Mouse (Mus musculus) brain, embryonic 14.5 days (tissue): Measurements from ENCODE around the gene Mta1. TPM values are rescaled to one million over a fixed set of nuclear protein-coding genes. Genes with fewer than 3 reads are reported as not detected.
A peak's percentile ranks its signal among the peaks of the same experiment; 100 is the strongest.

Source experiments
- DNase-seq: peaks from one replicate; pipeline ENCODE4 v3.0.0-alpha.2; 2011; ENCODE audit warnings: low read depth
- CTCF ChIP-seq: fragments of 200-500 bp; IDR thresholded peaks from 2 replicates; pipeline ENCODE4 v1.5.1; 2012; ENCODE audit warnings: inconsistent platforms, mild to moderate bottlenecking, moderate library complexity, borderline replicate concordance; ENCODE audit not compliant: insufficient read depth, insufficient read length; ENCODE audit errors: extremely low read depth
- POLR2A ChIP-seq: fragments of 200-500 bp; IDR thresholded peaks from 2 replicates; pipeline ENCODE4 v1.6.1; 2012; ENCODE audit warnings: mild to moderate bottlenecking, inconsistent platforms, borderline replicate concordance; ENCODE audit not compliant: poor library complexity, insufficient read depth, insufficient read length, severe bottlenecking; ENCODE audit errors: extremely low read depth
- polyA plus RNA-seq: library from polyadenylated mRNA; depleted of rRNA; stranded (reverse); fragments of >200 nt; gene quantifications from 2 replicates; pipeline ENCODE4 v1.2.3, GENCODE M21; 2012

Gene Mta1
- polyA plus RNA-seq, 1 experiment: 134 TPM

- no peak for DNase-seq
These were observed 26.6 kb downstream of the Mta1 start for GRCm38 (mm10) chr12:113124726-113125125.

GRCm38 (mm10) chr12:113130732-113131131 lies 32.7 kb downstream of the Mta1 start:
- DNase-seq: no peak
- TF ChIP-seq POLR2A: no peak
- TF ChIP-seq CTCF: no peak

More at GRCm38 (mm10) chr12:113124726-113125125, 26.6 kb downstream of the Mta1 start:
- TF ChIP-seq CTCF: no peak
- no peak for TF ChIP-seq POLR2A

GRCm38 (mm10) chr12:113131601-113132000 lies 33.5 kb downstream of the Mta1 start:
- DNase-seq: no peak
- TF ChIP-seq CTCF (no peak), POLR2A (no peak)

- TF ChIP-seq POLR2A: no peak
- DNase-seq: no peak
These were observed 34.5 kb downstream of the Mta1 start for GRCm38 (mm10) chr12:113132567-113132966.

- TF ChIP-seq CTCF: no peak
- TF ChIP-seq POLR2A: no peak
- no peak for DNase-seq
These were observed 35.2 kb downstream of the Mta1 start for GRCm38 (mm10) chr12:113133260-113133659.

GRCm38 (mm10) chr12:113133861-113134403 lies 35.9 kb downstream of the Mta1 start:
- no peak for DNase-seq
- TF ChIP-seq CTCF (no peak), POLR2A (no peak)

- TF ChIP-seq POLR2A: no peak
- no peak for TF ChIP-seq CTCF
- no peak for DNase-seq
These were observed 36.4 kb downstream of the Mta1 start for GRCm38 (mm10) chr12:113134502-113134901.

- DNase-seq: no peak
- TF ChIP-seq POLR2A (no peak), CTCF (no peak)
These were observed 37.3 kb downstream of the Mta1 start for GRCm38 (mm10) chr12:113135401-113135800.

- no peak for TF ChIP-seq CTCF
These were observed 38.5 kb downstream of the Mta1 start for GRCm38 (mm10) chr12:113136492-113137020.

GRCm38 (mm10) chr12:113137260-113138213 lies 39.5 kb downstream of the Mta1 start:
- DNase-seq: no peak
- TF ChIP-seq POLR2A (no peak), CTCF (no peak)

More at GRCm38 (mm10) chr12:113136492-113137020, 38.5 kb downstream of the Mta1 start:
- DNase-seq: no peak

- TF ChIP-seq POLR2A: no peak
- TF ChIP-seq CTCF: no peak
- DNase-seq: no peak
These were observed 40.2 kb downstream of the Mta1 start for GRCm38 (mm10) chr12:113138291-113138690.

GRCm38 (mm10) chr12:113138901-113139864 lies 41.1 kb downstream of the Mta1 start:
- peak; percentile 73 for DNase-seq
- no peak for TF ChIP-seq POLR2A
- no peak for TF ChIP-seq CTCF
